Mouse (Mus musculus) telencephalon, adult 2 months (tissue): ENCODE data around the gene Magea1.
"Not testable (repeated sequence)": the region's sequence is repeated elsewhere in the genome, so short reads cannot be mapped to it uniquely, and the experiment has no call there.

ENCODE experiments used
- DNase-seq: peaks from one replicate; pipeline ENCODE4 v3.0.0-alpha.2; 2011; ENCODE audit warnings: low read depth, low spot score

The Magea1 gene

GRCm38 (mm10) chrX:155089693-155090092, at the start of gene Magea1:
Magea1 (minus strand) TSS chrX:155089793.
- DNase-seq, result not testable (repeated sequence)

GRCm38 (mm10) chrX:155128312-155128711, 38.7 kb upstream of the Magea1 start, which contains the start of gene Cldn34b2:
Cldn34b2 (minus strand) TSS chrX:155128412.
- DNase-seq, result not testable (repeated sequence)

- peak; percentile 0 for DNase-seq
These were observed 8.4 kb upstream of the Magea1 start for GRCm38 (mm10) chrX:155098024-155098423.

DNA sequence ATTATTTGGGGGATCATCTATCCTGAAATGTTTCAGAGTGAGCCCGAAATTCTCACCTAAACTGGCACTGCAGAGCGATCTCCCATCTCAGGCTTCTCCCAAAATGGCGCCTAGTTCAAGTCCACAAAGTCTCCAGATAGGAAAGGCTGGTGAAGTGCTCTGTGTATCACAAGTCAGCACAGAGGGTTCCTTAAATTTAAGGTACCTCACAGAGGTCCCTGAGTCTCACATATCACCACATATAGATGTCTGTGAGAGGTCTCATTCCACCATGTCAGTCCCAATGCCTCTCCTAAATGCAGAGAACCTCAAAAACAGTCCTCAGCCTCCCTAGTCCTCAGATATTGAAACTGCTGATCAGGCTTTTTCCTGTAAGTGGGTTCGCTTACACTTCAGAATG, 4.0 kb upstream of the Magea1 start, which contains the start of gene Magea2:
Magea2 (minus strand) TSS at position 101 of the 400 bp plus-strand sequence.
- DNase-seq, result not testable (repeated sequence)

DNA sequence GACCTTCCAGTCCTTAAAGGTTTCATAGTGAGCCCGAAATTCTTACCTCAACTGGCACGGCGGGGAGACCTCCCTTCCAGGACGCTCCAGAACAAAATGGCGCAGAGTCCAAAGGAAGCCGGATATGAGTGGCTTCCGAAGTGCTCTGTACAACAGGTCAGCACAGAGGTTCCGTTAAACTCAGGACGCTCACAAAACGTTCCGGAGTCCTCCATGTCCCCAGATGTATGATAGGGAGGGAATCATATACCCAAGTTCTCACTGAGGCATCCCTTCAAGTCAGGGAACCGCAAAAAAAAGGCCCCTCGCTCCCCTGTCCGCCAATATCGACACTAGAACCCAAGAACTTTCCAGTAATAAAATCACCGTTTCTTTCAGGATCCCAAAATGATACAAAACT, 26.5 kb downstream of the Magea1 start, which contains the start of gene Magea5:
Magea5 (minus strand) TSS at position 101 of the 400 bp plus-strand sequence.
- DNase-seq, result not testable (repeated sequence)
